In genomic region chr5:106574560-106574946, GRCm38 (mm10) we compare ENCODE assay signal across 9 mouse cellular contexts. TPM values are rescaled to one million over a fixed set of nuclear protein-coding genes. Genes with fewer than 3 reads are reported as not detected.
A peak's percentile ranks its signal among the peaks of the same experiment; 100 is the strongest.
DNase-seq lines count a peak whose midpoint lies in the region; ATAC-seq and TF ChIP-seq lines count a peak whose summit lies in the region.
"Had no signal": no experiment of that assay in that cellular context is flagged by ENCODE, and none has a peak within 500 bp of the region (broad histone marks: within the 10 kb centered on the region; RNA-seq: fewer than 3 reads in every experiment).

No protein-coding gene starts in this region.

- peaks cover 5% of the 10 kb centered on the region; the same call in 1 of the 2 replicates for H3K4me1 ChIP-seq in hindbrain, embryonic 12.5 days
- H3K4me1 ChIP-seq in lung, postnatal 0 days (ENCODE audit: insufficient read depth, low read depth, low read length): 0 out of 2 replicates have a peak, but pooled peaks cover 3% of the 10 kb centered on the region

- peak overlapping the region; percentile 57 for H3K4me3 ChIP-seq in hindbrain, embryonic 12.5 days
- H3K4me3 ChIP-seq in lung, postnatal 0 days (ENCODE audit: low read depth, low read length): peak overlapping the region; percentile 53

- no peak for TF ChIP-seq EP300 in lung, postnatal 0 days (IDR thresholded peaks at IDR 0.05)

- peak; percentile 63 for DNase-seq in T-cell, adult 2 months (ENCODE audit: low spot score)
- DNase-seq in cerebellum, postnatal 25 days: peak; percentile 96 to 97
- peak; percentile 55 to 75 for DNase-seq in frontal cortex, postnatal 14 days (ENCODE audit: low spot score in 2 of 2)
- peak; percentile 70 to 75 for DNase-seq in layer of hippocampus, postnatal 14 days (ENCODE audit: low spot score in 2 of 2)
- DNase-seq in lung, postnatal 0 days (ENCODE audit: low spot score): peak; percentile 82
- peak; percentile 83 for DNase-seq in ovary, postnatal 14 days (ENCODE audit: low spot score)
- peak; percentile 69 for DNase-seq in thymus, postnatal 0 days (ENCODE audit: low spot score)

- under 1% methylated on average over 45 of the region's 45 CpGs for WGBS in hindbrain, embryonic 12.5 days
- under 1% methylated on average over 27 of the region's 45 CpGs for WGBS in lung, postnatal 0 days

- ATAC-seq in hindbrain, embryonic 12.5 days (ENCODE audit: low FRiP score): peak; percentile 89
- peak; percentile 95 for ATAC-seq in lung, postnatal 0 days

- H3K36me3 ChIP-seq in hindbrain, embryonic 12.5 days: no peaks in the 10 kb centered on the region
- no peaks in the 10 kb centered on the region for H3K36me3 ChIP-seq in lung, postnatal 0 days (ENCODE audit: insufficient read depth, low read length)

- H3K27me3 ChIP-seq in hindbrain, embryonic 12.5 days: peaks cover 39% of the 10 kb centered on the region
- H3K27me3 ChIP-seq in lung, postnatal 0 days (replicated peaks; ENCODE audit: insufficient read depth, low read length): no peaks in the 10 kb centered on the region; the same call in 1 of the 2 replicates

- peak; percentile 75 for TF ChIP-seq CTCF in lung, postnatal 0 days (IDR thresholded peaks at IDR 0.05)

- H3K9ac ChIP-seq in hindbrain, embryonic 12.5 days: peak overlapping the region; percentile 68
- H3K9ac ChIP-seq in lung, postnatal 0 days (replicated peaks; ENCODE audit: low read depth): peak overlapping the region; percentile 29; the same call in 1 of the 2 replicates

- H3K9me3 ChIP-seq in hindbrain, embryonic 12.5 days (replicated peaks): no peaks in the 10 kb centered on the region
- no peaks in the 10 kb centered on the region for H3K9me3 ChIP-seq in lung, postnatal 0 days (ENCODE audit: low read length)

- peak overlapping the region; percentile 97 for H3K4me2 ChIP-seq in hindbrain, embryonic 12.5 days (replicated peaks)
- peak overlapping the region; percentile 99 for H3K4me2 ChIP-seq in lung, postnatal 0 days (replicated peaks; ENCODE audit: low read depth, low read length)

- H3K27ac ChIP-seq in hindbrain, embryonic 12.5 days: no peak overlapping the region
- no peak overlapping the region for H3K27ac ChIP-seq in lung, postnatal 0 days (ENCODE audit: low read length)

RNA-seq across cellular contexts. Expression of gene Gm17304, which starts 34.3 kb away (rescaled TPM):
- not detected in 2 replicates for polyA plus RNA-seq in hindbrain, embryonic 12.5 days (2016; fragmentation: Nextera tagmentation; extraction: Ambion mirVana)
- not detected for total RNA-seq in layer of hippocampus, postnatal 14 days (2021)
- polyA plus RNA-seq in lung, postnatal 0 days (2015; fragmentation: Nextera tagmentation; extraction: Ambion mirVana): not detected in 2 replicates
- not detected in 2 replicates for polyA plus RNA-seq in thymus, postnatal 0 days (2015; fragmentation: Nextera tagmentation; extraction: Ambion mirVana)
- polyA plus RNA-seq: gonadal fat pad, adult 2 months had no signal
